Mouse (Mus musculus) large intestine, adult 2 months (tissue): ENCODE data around the gene Lemd1. TPM values are rescaled to one million over a fixed set of nuclear protein-coding genes. Genes with fewer than 3 reads are reported as not detected.

Experiments
- DNase-seq: peaks from one replicate; pipeline ENCODE4 v3.0.0-alpha.2; 2012; ENCODE audit warnings: low read depth, low spot score
- WGBS: fragments of 180-500 bp; shearing (Covaris S2); methylation state at CpG from one replicate; pipeline ENCODE4 v1.1.7; 2018; 5-methylcytosine and 5-hydroxymethylcytosine counted together
- polyA plus RNA-seq: library from polyadenylated mRNA; depleted of rRNA; stranded (reverse); fragments of >200 nt; gene quantifications from 2 replicates; pipeline ENCODE4 v1.2.3, GENCODE M21; 2012

The Lemd1 gene
- polyA plus RNA-seq, 1 experiment, result 0.17 TPM

GRCm38 (mm10) chr1:132281523-132282176 is 90.4 kb downstream of the Lemd1 start:
- no peak for DNase-seq
- WGBS, result 41% methylated on average over 8 of the region's 8 CpGs

- no peak for DNase-seq
- WGBS, result 85% methylated on average over 2 of the region's 2 CpGs
Measured at GRCm38 (mm10) chr1:132282177-132282536, 90.9 kb downstream of the Lemd1 start.

- 89% methylated on average over 13 of the region's 13 CpGs for WGBS
- DNase-seq, result no peak
Measured at GRCm38 (mm10) chr1:132283018-132283417, 91.8 kb downstream of the Lemd1 start.

GRCm38 (mm10) chr1:132286735-132287134 is 95.5 kb downstream of the Lemd1 start:
- WGBS, result 74% methylated on average over 1 of the region's 1 CpGs

GRCm38 (mm10) chr1:132287445-132287844 is 96.2 kb downstream of the Lemd1 start:
- 77% methylated on average over 2 of the region's 2 CpGs for WGBS
- no peak for DNase-seq

More at GRCm38 (mm10) chr1:132286735-132287134, 95.5 kb downstream of the Lemd1 start:
- no peak for DNase-seq

GRCm38 (mm10) chr1:132287991-132288451 is 96.8 kb downstream of the Lemd1 start:
- no peak for DNase-seq
- 56% methylated on average over 11 of the region's 11 CpGs for WGBS

GRCm38 (mm10) chr1:132289965-132290364 is 98.7 kb downstream of the Lemd1 start:
- 85% methylated on average over 6 of the region's 6 CpGs for WGBS
- no peak for DNase-seq

GRCm38 (mm10) chr1:132290921-132291675 is 99.9 kb downstream of the Lemd1 start:
- 82% methylated on average over 11 of the region's 11 CpGs for WGBS
- DNase-seq, result no peak

GRCm38 (mm10) chr1:132291706-132292105 is 100.5 kb downstream of the Lemd1 start:
- WGBS, result 74% methylated on average over 4 of the region's 4 CpGs
- DNase-seq, result no peak

GRCm38 (mm10) chr1:132292318-132293129 is 101.3 kb downstream of the Lemd1 start:
- DNase-seq, result no peak
- 15% methylated on average over 21 of the region's 21 CpGs for WGBS

GRCm38 (mm10) chr1:132295506-132295905 is 104.3 kb downstream of the Lemd1 start:
- 84% methylated on average over 7 of the region's 7 CpGs for WGBS
- DNase-seq, result no peak

- DNase-seq, result no peak
- WGBS, result 62% methylated on average over 3 of the region's 3 CpGs
Measured at GRCm38 (mm10) chr1:132296051-132296450, 104.8 kb downstream of the Lemd1 start.

GRCm38 (mm10) chr1:132298425-132298800 is 107.2 kb downstream of the Lemd1 start, which contains the start of gene Klhdc8a:
Gene Klhdc8a, plus strand, starts transcription at chr1:132298626.
- DNase-seq, result no peak
- 2% methylated on average over 28 of the region's 28 CpGs for WGBS

- 1% methylated on average over 67 of the region's 71 CpGs for WGBS
- no peak for DNase-seq
Measured at GRCm38 (mm10) chr1:132298801-132299464, 107.7 kb downstream of the Lemd1 start.

- WGBS, result 85% methylated on average over 5 of the region's 5 CpGs
- DNase-seq, result no peak
Measured at GRCm38 (mm10) chr1:132299744-132300143, 108.5 kb downstream of the Lemd1 start.

- WGBS, result 90% methylated on average over 5 of the region's 5 CpGs
- DNase-seq, result no peak
Measured at GRCm38 (mm10) chr1:132301242-132301641, 110.0 kb downstream of the Lemd1 start.

- WGBS, result 89% methylated on average over 9 of the region's 9 CpGs
- DNase-seq, result no peak
Measured at GRCm38 (mm10) chr1:132302341-132302866, 111.2 kb downstream of the Lemd1 start.

- DNase-seq, result no peak
Measured at GRCm38 (mm10) chr1:132304618-132305214, 113.5 kb downstream of the Lemd1 start.

GRCm38 (mm10) chr1:132306160-132306559 is 114.9 kb downstream of the Lemd1 start:
- WGBS, result 35% methylated on average over 4 of the region's 4 CpGs
- DNase-seq, result no peak

More at GRCm38 (mm10) chr1:132304618-132305214, 113.5 kb downstream of the Lemd1 start:
- WGBS, result 57% methylated on average over 9 of the region's 9 CpGs
